In the genomic region with DNA sequence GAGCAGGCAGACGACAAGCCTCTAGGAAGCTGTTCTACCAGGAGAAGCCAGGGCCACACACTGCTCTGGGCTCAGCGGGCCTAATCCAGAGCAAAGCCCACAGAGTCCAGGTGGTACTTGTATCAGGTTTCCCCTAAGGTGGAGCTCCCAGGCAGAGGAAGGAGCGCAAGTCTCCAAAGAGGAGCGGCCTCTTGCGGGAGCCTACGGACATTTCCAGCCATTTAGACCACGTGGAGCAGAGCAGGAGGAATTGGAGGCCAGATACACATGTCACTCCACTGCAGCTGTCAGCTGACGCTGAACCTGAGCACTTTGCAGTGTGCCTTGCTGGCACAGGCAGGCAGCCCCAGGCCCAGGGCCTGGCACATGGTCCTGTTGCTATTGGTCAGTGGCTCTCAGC, we compare ENCODE assay signal across 15 mouse cellular contexts. TPM values are rescaled to one million over a fixed set of nuclear protein-coding genes. Genes with fewer than 3 reads are reported as not detected.
A peak's percentile ranks its signal among the peaks of the same experiment; 100 is the strongest.
DNase-seq lines count a peak whose midpoint lies in the region; ATAC-seq lines count a peak whose summit lies in the region.
"Had no signal": no experiment of that assay in that cellular context is flagged by ENCODE, and none has a peak within 500 bp of the region (broad histone marks: within the 10 kb centered on the region; RNA-seq: fewer than 3 reads in every experiment).

No protein-coding gene starts in this region.

- H3K36me3 ChIP-seq in heart, embryonic 12.5 days: 0 out of 2 replicates have a peak, but pooled peaks cover 3% of the 10 kb centered on the region
- H3K36me3 ChIP-seq in midbrain, embryonic 11.5 days (ENCODE audit: control insufficient read depth, insufficient read depth, low read length): no peaks in the 10 kb centered on the region
- H3K36me3 ChIP-seq in midbrain, embryonic 14.5 days (ENCODE audit: control insufficient read depth, insufficient read depth, low read length): no peaks in the 10 kb centered on the region
- H3K36me3 ChIP-seq in embryonic facial prominence, embryonic 13.5 days: peaks cover 5% of the 10 kb centered on the region; the same call in 1 of the 2 replicates
- no peaks in the 10 kb centered on the region for H3K36me3 ChIP-seq in neural tube, embryonic 13.5 days
- H3K36me3 ChIP-seq: liver, embryonic 13.5 days had no signal

- no peaks in the 10 kb centered on the region for H3K27me3 ChIP-seq in heart, embryonic 12.5 days (replicated peaks)
- H3K27me3 ChIP-seq in midbrain, embryonic 11.5 days (ENCODE audit: control insufficient read depth, insufficient read depth, low read length): no peaks in the 10 kb centered on the region
- no peaks in the 10 kb centered on the region for H3K27me3 ChIP-seq in midbrain, embryonic 14.5 days (ENCODE audit: control insufficient read depth, insufficient read depth, low read length)
- no peaks in the 10 kb centered on the region for H3K27me3 ChIP-seq in embryonic facial prominence, embryonic 13.5 days
- H3K27me3 ChIP-seq in neural tube, embryonic 13.5 days: no peaks in the 10 kb centered on the region
- H3K27me3 ChIP-seq: CH12.LX; liver, embryonic 13.5 days had no signal

- no peak overlapping the region for H3K4me2 ChIP-seq in heart, embryonic 12.5 days
- no peak overlapping the region for H3K4me2 ChIP-seq in midbrain, embryonic 11.5 days
- H3K4me2 ChIP-seq in midbrain, embryonic 14.5 days (ENCODE audit: low read length): no peak overlapping the region
- no peak overlapping the region for H3K4me2 ChIP-seq in embryonic facial prominence, embryonic 13.5 days
- no peak overlapping the region for H3K4me2 ChIP-seq in neural tube, embryonic 13.5 days
- H3K4me2 ChIP-seq: liver, embryonic 13.5 days had no signal

- no peak for ATAC-seq in heart, embryonic 12.5 days (ENCODE audit: insufficient number of reproducible peaks, low FRiP score)
- ATAC-seq in midbrain, embryonic 11.5 days (ENCODE audit: low FRiP score): no peak
- no peak for ATAC-seq in midbrain, embryonic 14.5 days (ENCODE audit: low FRiP score, low TSS enrichment)
- ATAC-seq in embryonic facial prominence, embryonic 13.5 days (ENCODE audit: insufficient number of reproducible peaks, insufficient read depth, low FRiP score, low TSS enrichment, low read depth): no peak
- ATAC-seq in neural tube, embryonic 13.5 days (ENCODE audit: low read depth): no peak

- peaks cover 72% of the 10 kb centered on the region for H3K4me1 ChIP-seq in heart, embryonic 12.5 days (replicated peaks)
- peaks cover 29% of the 10 kb centered on the region for H3K4me1 ChIP-seq in midbrain, embryonic 11.5 days (ENCODE audit: control insufficient read depth, insufficient read depth, low read length)
- H3K4me1 ChIP-seq in midbrain, embryonic 14.5 days (ENCODE audit: control insufficient read depth, insufficient read depth, low read length): peaks cover 54% of the 10 kb centered on the region
- peaks cover 74% of the 10 kb centered on the region for H3K4me1 ChIP-seq in embryonic facial prominence, embryonic 13.5 days
- peaks cover 94% of the 10 kb centered on the region for H3K4me1 ChIP-seq in neural tube, embryonic 13.5 days (replicated peaks)

- H3K9me3 ChIP-seq in heart, embryonic 12.5 days (replicated peaks): no peaks in the 10 kb centered on the region
- no peaks in the 10 kb centered on the region for H3K9me3 ChIP-seq in midbrain, embryonic 11.5 days (ENCODE audit: control insufficient read depth, low read length)
- H3K9me3 ChIP-seq in midbrain, embryonic 14.5 days (ENCODE audit: control insufficient read depth, low read length): no peaks in the 10 kb centered on the region
- H3K9me3 ChIP-seq in embryonic facial prominence, embryonic 13.5 days: no peaks in the 10 kb centered on the region
- H3K9me3 ChIP-seq in neural tube, embryonic 13.5 days: no peaks in the 10 kb centered on the region
- H3K9me3 ChIP-seq: liver, embryonic 13.5 days had no signal

- WGBS in heart, embryonic 12.5 days: 41% methylated on average over 8 of the region's 8 CpGs
- 54% methylated on average over 8 of the region's 8 CpGs for WGBS in midbrain, embryonic 11.5 days
- whole genome bisulfite sequencing in midbrain, embryonic 14.5 days: 54% methylated on average over 8 of the region's 8 CpGs
- WGBS in embryonic facial prominence, embryonic 13.5 days: 23% methylated on average over 8 of the region's 8 CpGs
- WGBS in neural tube, embryonic 13.5 days: 60% methylated on average over 8 of the region's 8 CpGs

- H3K27ac ChIP-seq in heart, embryonic 12.5 days (ENCODE audit: poor library complexity, severe bottlenecking): 0 out of 2 replicates have a peak overlapping the region, but pooled peaks have one; percentile 6
- no peak overlapping the region for H3K27ac ChIP-seq in midbrain, embryonic 11.5 days (ENCODE audit: low read depth, low read length)
- no peak overlapping the region for H3K27ac ChIP-seq in midbrain, embryonic 14.5 days (replicated peaks; ENCODE audit: low read depth, low read length)
- H3K27ac ChIP-seq in embryonic facial prominence, embryonic 13.5 days: 0 out of 2 replicates have a peak overlapping the region, but pooled peaks have one; percentile 8
- H3K27ac ChIP-seq in neural tube, embryonic 13.5 days (replicated peaks): no peak overlapping the region; the same call in 1 of the 2 replicates
- H3K27ac ChIP-seq: liver, embryonic 13.5 days had no signal

- DNase-seq in heart, adult 11 months: no peak
- no peak for DNase-seq in midbrain, embryonic 11.5 days (ENCODE audit: low spot score, missing footprints)
- no peak for DNase-seq in midbrain, embryonic 14.5 days
- no peak for DNase-seq in spleen, postnatal 10 days (ENCODE audit: low spot score in 2 of 2)
- DNase-seq in left cerebral cortex, adult 18-20 months (ENCODE audit: low spot score in 2 of 2): no peak
- DNase-seq: adrenal gland, adult 8-10 months; gastrocnemius, postnatal 10 days; heart, postnatal 36 days; kidney, postnatal 10 days; liver, embryonic 13.5 days; lung, postnatal 14 days had no signal

- no peak overlapping the region for H3K4me3 ChIP-seq in heart, embryonic 12.5 days
- no peak overlapping the region for H3K4me3 ChIP-seq in midbrain, embryonic 11.5 days (ENCODE audit: low read depth, low read length)
- no peak overlapping the region for H3K4me3 ChIP-seq in midbrain, embryonic 14.5 days (replicated peaks; ENCODE audit: low read depth, low read length)
- H3K4me3 ChIP-seq in embryonic facial prominence, embryonic 13.5 days: no peak overlapping the region
- no peak overlapping the region for H3K4me3 ChIP-seq in neural tube, embryonic 13.5 days
- H3K4me3 ChIP-seq: liver, embryonic 13.5 days had no signal

- no peak overlapping the region for H3K9ac ChIP-seq in heart, embryonic 12.5 days
- H3K9ac ChIP-seq in midbrain, embryonic 11.5 days (ENCODE audit: low read length): peak overlapping the region; percentile 12; the same call in 1 of the 2 replicates
- no peak overlapping the region for H3K9ac ChIP-seq in midbrain, embryonic 14.5 days (replicated peaks; ENCODE audit: low read length)
- 0 out of 2 replicates have a peak overlapping the region, but pooled peaks have one; percentile 40 for H3K9ac ChIP-seq in embryonic facial prominence, embryonic 13.5 days
- 0 out of 2 replicates have a peak overlapping the region, but pooled peaks have one; percentile 26 for H3K9ac ChIP-seq in neural tube, embryonic 13.5 days
- H3K9ac ChIP-seq: liver, embryonic 13.5 days had no signal

RNA-seq across cellular contexts. Expression of gene Ccnk, which starts 35.7 kb away (rescaled TPM):
- 2.0 and 2.7 TPM in 2 replicates for polyA plus RNA-seq in heart, embryonic 12.5 days (2016; fragmentation: Nextera tagmentation; extraction: Ambion mirVana)
- 8.1 and 9.0 TPM in 2 replicates for polyA plus RNA-seq in midbrain, embryonic 11.5 days (2014; fragmentation: Nextera tagmentation; extraction: Ambion mirVana)
- 6.0 and 7.4 TPM in 2 replicates for polyA plus RNA-seq in midbrain, embryonic 14.5 days (2014; fragmentation: Nextera tagmentation; extraction: Ambion mirVana)
- 4.4 and 4.8 TPM in 2 replicates for polyA plus RNA-seq in embryonic facial prominence, embryonic 13.5 days (2015; fragmentation: Nextera tagmentation; extraction: Ambion mirVana)
- 3.7 and 4.2 TPM in 2 replicates for polyA plus RNA-seq in neural tube, embryonic 13.5 days (2015; fragmentation: Nextera tagmentation; extraction: Ambion mirVana)
- 10 to 100 TPM; 30.3 to 34.3 TPM for total RNA-seq in left cerebral cortex, adult 18-20 months (2021)

RNA-seq across cellular contexts. Expression of gene Setd3, which starts 36.0 kb away (rescaled TPM):
- polyA plus RNA-seq in heart, embryonic 12.5 days (2016; fragmentation: Nextera tagmentation; extraction: Ambion mirVana): 83.1 and 83.3 TPM in 2 replicates
- polyA plus RNA-seq in midbrain, embryonic 11.5 days (2014; fragmentation: Nextera tagmentation; extraction: Ambion mirVana): 83.3 and 92.0 TPM in 2 replicates
- 75.5 and 93.3 TPM in 2 replicates for polyA plus RNA-seq in midbrain, embryonic 14.5 days (2014; fragmentation: Nextera tagmentation; extraction: Ambion mirVana)
- 89.0 and 90.1 TPM in 2 replicates for polyA plus RNA-seq in embryonic facial prominence, embryonic 13.5 days (2015; fragmentation: Nextera tagmentation; extraction: Ambion mirVana)
- 107 and 109 TPM in 2 replicates for polyA plus RNA-seq in neural tube, embryonic 13.5 days (2015; fragmentation: Nextera tagmentation; extraction: Ambion mirVana)
- total RNA-seq in left cerebral cortex, adult 18-20 months (2021): 100 to 1,000 TPM; 178 to 186 TPM

Comparison
In these comparisons a context has a peak if more than half of its experiments do, and no peak if none do; other contexts are left out.
1. H3K9ac ChIP-seq: peak in midbrain, embryonic 11.5 days (single experiment), embryonic facial prominence, embryonic 13.5 days (single experiment) and neural tube, embryonic 13.5 days (single experiment); none in heart, embryonic 12.5 days (single experiment) and midbrain, embryonic 14.5 days (single experiment).
2. H3K27ac ChIP-seq: peak in heart, embryonic 12.5 days (single experiment) and embryonic facial prominence, embryonic 13.5 days (single experiment); none in midbrain, embryonic 11.5 days (single experiment), midbrain, embryonic 14.5 days (single experiment) and neural tube, embryonic 13.5 days (single experiment).